Mouse (Mus musculus): ENCODE results near the gene Shc4. TPM values are rescaled to one million over a fixed set of nuclear protein-coding genes. Genes with fewer than 3 reads are reported as not detected.

Gene Shc4
- polyA plus RNA-seq, 1 experiment from 2014 or later, result 2.1 TPM

DNA sequence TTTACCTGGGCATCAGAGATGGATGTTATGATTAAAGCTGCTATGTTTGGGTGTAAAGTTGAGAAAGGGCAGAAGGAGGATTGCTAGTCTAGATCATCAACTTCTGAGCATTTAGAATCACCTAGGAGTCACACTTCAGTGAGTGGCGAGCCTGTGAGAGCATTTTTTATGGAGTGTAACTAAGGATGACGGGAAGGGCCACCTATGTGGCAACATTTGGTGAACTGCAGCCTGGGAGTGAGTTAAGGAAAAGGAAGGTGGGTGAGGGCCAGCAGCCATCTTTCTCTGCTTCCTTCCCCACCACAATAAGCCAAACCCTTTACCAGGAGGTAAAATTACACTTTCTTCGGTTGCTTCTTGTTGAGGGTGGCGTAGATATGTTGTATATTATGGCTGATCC, 132.1 kb downstream of the Shc4 start:
- Histone ChIP-seq H3K36me3 (ENCODE audit: control insufficient read depth, insufficient read depth, low read length) (peaks cover 9% of the 10 kb centered on the region; the same call in 1 of the 2 replicates), H3K9me3 (ENCODE audit: control insufficient read depth, low read length) (no peaks in the 10 kb centered on the region), H3K4me1 (ENCODE audit: control insufficient read depth, insufficient read depth, low read length) (no peaks in the 10 kb centered on the region), H3K9ac (ENCODE audit: low read length) (no peak overlapping the region), H3K4me2 (ENCODE audit: low read depth) (no peak overlapping the region), H3K27ac (ENCODE audit: low read depth, low read length) (no peak overlapping the region), H3K4me3 (ENCODE audit: low read depth, low read length) (no peak overlapping the region), H3K27me3 (ENCODE audit: control insufficient read depth, insufficient read depth, low read length) (no peaks in the 10 kb centered on the region)
- 93% methylated on average over 4 of the region's 4 CpGs for WGBS
- ATAC-seq (ENCODE audit: insufficient read depth, low FRiP score, low TSS enrichment) (no peak), DNase-seq (ENCODE audit: low spot score) (no peak)

DNA sequence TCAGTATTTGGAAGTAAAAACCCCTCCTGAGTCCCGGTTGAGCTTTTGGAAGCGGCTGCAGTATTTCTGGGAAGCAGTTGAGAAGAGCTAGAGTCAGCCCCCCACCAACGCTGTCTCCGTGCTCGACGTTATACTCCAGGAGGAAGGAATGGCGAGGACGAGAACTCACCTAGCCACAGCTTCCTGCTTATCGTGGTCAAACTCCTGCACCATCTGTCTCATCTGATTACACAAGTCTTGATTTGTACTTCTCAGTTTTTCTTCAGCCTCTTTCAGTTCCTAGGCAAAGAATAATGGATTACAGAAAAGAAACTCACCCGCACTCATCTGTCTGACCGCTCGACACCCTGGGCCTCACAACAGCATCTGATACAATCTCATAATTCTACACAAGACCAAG, 134.7 kb downstream of the Shc4 start:
- H3K4me1 ChIP-seq (ENCODE audit: control insufficient read depth, insufficient read depth, low read length), result no peaks in the 10 kb centered on the region
- ATAC-seq (ENCODE audit: insufficient read depth, low FRiP score, low TSS enrichment), result no peak
- no peak overlapping the region for H3K4me2 ChIP-seq (ENCODE audit: low read depth)
- H3K9ac ChIP-seq (ENCODE audit: low read length), result no peak overlapping the region
- no peak overlapping the region for H3K27ac ChIP-seq (ENCODE audit: low read depth, low read length)
- no peak overlapping the region for H3K4me3 ChIP-seq (ENCODE audit: low read depth, low read length)
- peaks cover 9% of the 10 kb centered on the region; the same call in 1 of the 2 replicates for H3K36me3 ChIP-seq (ENCODE audit: control insufficient read depth, insufficient read depth, low read length)
- 97% methylated on average over 12 of the region's 12 CpGs for WGBS
- no peaks in the 10 kb centered on the region for H3K9me3 ChIP-seq (ENCODE audit: control insufficient read depth, low read length)
- no peaks in the 10 kb centered on the region for H3K27me3 ChIP-seq (ENCODE audit: control insufficient read depth, insufficient read depth, low read length)
- no peak for DNase-seq (ENCODE audit: low spot score)

DNA sequence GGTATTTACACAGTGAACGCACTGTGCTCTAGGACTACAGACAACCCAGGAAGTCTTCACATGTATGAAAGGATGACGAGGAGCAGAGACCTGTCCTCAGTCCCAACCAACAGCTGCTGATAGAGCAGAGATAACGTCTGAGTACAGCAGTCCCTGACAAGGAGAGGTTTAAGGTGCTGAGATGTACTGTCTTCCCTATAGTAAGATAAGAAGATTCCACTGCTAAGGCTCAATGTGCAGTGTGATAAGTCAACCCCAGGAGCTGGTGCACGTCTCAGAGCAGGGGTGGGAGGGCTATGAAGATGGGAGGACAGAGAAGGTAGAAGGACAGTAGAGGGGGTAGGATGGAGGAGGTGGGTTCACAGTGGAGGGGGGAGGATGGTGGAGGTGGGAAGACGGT, 142.9 kb downstream of the Shc4 start:
- no peaks in the 10 kb centered on the region for H3K9me3 ChIP-seq (ENCODE audit: control insufficient read depth, low read length)
- H3K27me3 ChIP-seq (ENCODE audit: control insufficient read depth, insufficient read depth, low read length), result no peaks in the 10 kb centered on the region
- WGBS, result 91% methylated on average over 5 of the region's 5 CpGs
- H3K27ac ChIP-seq (ENCODE audit: low read depth, low read length), result no peak overlapping the region
- no peak overlapping the region for H3K4me3 ChIP-seq (ENCODE audit: low read depth, low read length)
- ATAC-seq (ENCODE audit: insufficient read depth, low FRiP score, low TSS enrichment) (no peak), DNase-seq (ENCODE audit: low spot score) (no peak)
- peaks cover 2% of the 10 kb centered on the region; the same call in 1 of the 2 replicates for H3K36me3 ChIP-seq (ENCODE audit: control insufficient read depth, insufficient read depth, low read length)
- H3K4me2 ChIP-seq (ENCODE audit: low read depth), result no peak overlapping the region
- no peak overlapping the region for H3K9ac ChIP-seq (ENCODE audit: low read length)
- no peaks in the 10 kb centered on the region for H3K4me1 ChIP-seq (ENCODE audit: control insufficient read depth, insufficient read depth, low read length)

DNA sequence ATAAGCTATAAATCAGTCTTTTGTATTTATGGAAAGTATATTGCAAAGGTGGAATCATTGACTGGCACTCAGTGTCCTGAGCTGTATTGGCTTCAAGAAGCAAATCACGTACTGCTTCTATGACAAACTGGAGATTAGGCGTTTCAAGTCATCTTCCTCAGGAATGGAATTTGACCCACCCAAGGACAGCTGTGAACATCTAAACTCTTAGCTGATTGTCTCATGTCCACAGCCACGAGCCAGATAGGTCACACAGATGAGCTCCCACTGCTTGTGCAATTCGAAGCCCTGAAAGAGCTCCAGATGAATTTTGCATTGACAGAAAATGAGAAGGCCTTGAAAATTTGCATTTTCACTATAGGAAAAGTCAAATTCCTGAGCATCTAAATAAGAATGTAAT, 146.3 kb downstream of the Shc4 start:
- 88% methylated on average over 4 of the region's 4 CpGs for WGBS
- peaks cover 8% of the 10 kb centered on the region for H3K36me3 ChIP-seq (ENCODE audit: control insufficient read depth, insufficient read depth, low read length)
- DNase-seq (ENCODE audit: low spot score) (no peak), ATAC-seq (ENCODE audit: insufficient read depth, low FRiP score, low TSS enrichment) (no peak)
- H3K9me3 ChIP-seq (ENCODE audit: control insufficient read depth, low read length), result no peaks in the 10 kb centered on the region
- H3K4me2 ChIP-seq (ENCODE audit: low read depth), result no peak overlapping the region
- no peaks in the 10 kb centered on the region for H3K27me3 ChIP-seq (ENCODE audit: control insufficient read depth, insufficient read depth, low read length)
- H3K9ac ChIP-seq (ENCODE audit: low read length), result no peak overlapping the region
- no peaks in the 10 kb centered on the region for H3K4me1 ChIP-seq (ENCODE audit: control insufficient read depth, insufficient read depth, low read length)
- H3K4me3 ChIP-seq (ENCODE audit: low read depth, low read length), result no peak overlapping the region
- H3K27ac ChIP-seq (ENCODE audit: low read depth, low read length), result no peak overlapping the region

Other genes with a start within 250 kb of the Shc4 start
- 0.16 and 0.19 TPM in 2 replicates for gene Gm9913, start 219.1 kb downstream of the Shc4 start, polyA plus RNA-seq (2014; fragmentation: Nextera tagmentation; extraction: Ambion mirVana)
- gene Fbn1, start 216.2 kb downstream of the Shc4 start, polyA plus RNA-seq (2014; fragmentation: Nextera tagmentation; extraction: Ambion mirVana), result 8.2 and 9.8 TPM in 2 replicates
- gene Cep152, start 99.0 kb downstream of the Shc4 start, polyA plus RNA-seq (2014; fragmentation: Nextera tagmentation; extraction: Ambion mirVana), result 7.3 and 8.1 TPM in 2 replicates
- 271 and 289 TPM in 2 replicates for gene Eid1, start 51.1 kb downstream of the Shc4 start, polyA plus RNA-seq (2014; fragmentation: Nextera tagmentation; extraction: Ambion mirVana)
- gene Secisbp2l, start 58.7 kb upstream of the Shc4 start, polyA plus RNA-seq (2014; fragmentation: Nextera tagmentation; extraction: Ambion mirVana), result 30.3 and 31.6 TPM in 2 replicates
- 29.9 and 31.1 TPM in 2 replicates for gene Galk2, start 135.0 kb upstream of the Shc4 start, polyA plus RNA-seq (2014; fragmentation: Nextera tagmentation; extraction: Ambion mirVana)
- gene Cops2, start 135.0 kb upstream of the Shc4 start, polyA plus RNA-seq (2014; fragmentation: Nextera tagmentation; extraction: Ambion mirVana), result 109 and 115 TPM in 2 replicates

All from neural tube, embryonic 11.5 days (tissue).